Mouse (Mus musculus) spleen, postnatal 4 days (tissue): ENCODE results near the gene Wnk2.

Experiments used
- DNase-seq, 2 experiments: peaks; one replicate each; pipeline ENCODE4 v3.0.0; 2022; ENCODE audit warnings: low spot score in 2 of 2

Gene Wnk2

DNA sequence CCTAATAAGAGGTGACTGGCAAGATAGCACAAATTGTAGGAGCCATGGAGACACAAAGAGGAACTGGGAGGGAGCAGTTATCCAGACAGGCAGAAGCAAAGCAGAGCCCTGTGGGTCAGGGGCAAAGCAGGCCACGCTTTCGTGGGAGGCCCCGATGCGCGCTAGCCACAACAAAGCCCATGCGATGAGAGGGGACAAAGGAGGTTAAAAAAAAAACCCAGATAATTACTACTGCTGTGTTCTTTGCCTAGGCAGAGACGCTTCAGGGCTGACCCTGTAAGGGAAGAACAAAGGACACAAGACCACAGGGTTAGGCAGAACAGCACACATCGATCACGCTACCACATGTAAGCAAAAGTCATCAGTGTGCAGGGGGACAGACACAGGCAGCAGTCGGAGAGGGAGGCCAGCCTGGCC is 103.7 kb downstream of the Wnk2 start:
- DNase-seq: no peak

DNA sequence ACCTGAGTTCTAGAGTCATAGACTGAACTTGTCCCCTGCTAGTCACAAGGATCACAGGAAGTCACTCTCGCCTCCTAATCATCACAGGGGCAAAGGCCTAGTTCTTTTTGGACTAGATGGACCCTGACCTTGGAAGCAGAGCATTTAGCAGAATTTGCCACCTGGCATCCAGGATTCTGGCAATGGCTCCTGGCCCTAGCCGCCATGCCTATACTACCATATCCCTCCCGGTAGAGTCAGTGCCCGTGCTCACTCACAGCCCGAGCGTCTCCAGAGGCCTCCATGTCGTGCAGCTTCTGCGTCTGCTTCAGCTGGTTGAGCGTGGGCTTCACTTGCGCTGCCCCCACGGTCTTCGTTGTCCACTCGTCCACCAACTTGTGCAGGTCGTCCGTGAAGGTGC is 105.4 kb downstream of the Wnk2 start:
- DNase-seq: no peak

DNA sequence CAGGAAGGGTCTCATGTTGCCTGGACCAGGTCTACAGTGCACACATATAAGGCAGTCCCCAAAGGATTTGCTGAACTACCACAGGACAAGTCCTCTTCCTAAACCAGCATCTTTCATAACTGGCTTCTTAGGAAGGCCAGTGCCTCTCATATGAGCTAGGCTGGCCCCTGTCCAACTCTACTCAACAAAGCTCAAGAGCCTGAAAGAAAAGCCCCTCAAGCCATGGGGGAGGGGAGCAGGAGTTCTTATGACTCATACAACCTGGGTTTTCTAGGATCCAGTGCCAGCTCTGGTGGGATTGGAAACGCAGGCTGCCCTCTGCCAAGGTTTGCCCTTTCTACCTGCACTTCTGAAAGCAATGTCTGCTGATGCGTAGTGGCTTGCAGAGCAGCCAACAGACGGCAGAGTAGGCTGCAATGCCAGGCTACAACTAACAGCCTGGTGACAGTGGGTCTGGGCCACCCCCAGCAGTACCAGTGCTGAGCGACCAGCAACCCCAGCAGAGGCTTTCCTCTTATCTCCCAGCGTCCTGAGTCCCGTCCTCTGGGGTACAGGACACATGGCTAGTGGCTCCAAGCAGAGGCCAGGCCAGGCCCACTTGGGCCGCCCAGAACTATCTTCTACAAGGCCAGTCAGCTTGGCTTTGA is 110.8 kb downstream of the Wnk2 start:
- no peak for DNase-seq

DNA sequence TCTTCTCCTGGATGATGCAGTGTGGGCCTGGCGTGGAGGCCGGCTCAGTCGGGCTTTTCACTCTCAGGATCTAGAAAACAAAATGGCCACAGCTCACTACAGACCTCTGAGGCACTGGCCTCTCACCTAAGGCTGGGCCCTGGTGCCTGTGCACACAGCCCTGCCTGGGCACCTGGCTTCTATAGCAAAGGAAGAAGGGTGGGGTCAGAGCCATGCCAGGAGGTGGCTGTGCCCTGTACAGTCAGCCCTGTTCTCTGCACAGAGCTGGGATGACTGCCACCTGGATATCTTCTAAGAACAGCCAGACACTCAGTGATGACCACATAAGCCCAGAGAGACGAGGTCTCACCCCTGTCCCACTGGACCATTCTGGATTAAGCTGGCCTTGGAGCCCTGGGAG is 111.4 kb downstream of the Wnk2 start:
- no peak for DNase-seq

DNA sequence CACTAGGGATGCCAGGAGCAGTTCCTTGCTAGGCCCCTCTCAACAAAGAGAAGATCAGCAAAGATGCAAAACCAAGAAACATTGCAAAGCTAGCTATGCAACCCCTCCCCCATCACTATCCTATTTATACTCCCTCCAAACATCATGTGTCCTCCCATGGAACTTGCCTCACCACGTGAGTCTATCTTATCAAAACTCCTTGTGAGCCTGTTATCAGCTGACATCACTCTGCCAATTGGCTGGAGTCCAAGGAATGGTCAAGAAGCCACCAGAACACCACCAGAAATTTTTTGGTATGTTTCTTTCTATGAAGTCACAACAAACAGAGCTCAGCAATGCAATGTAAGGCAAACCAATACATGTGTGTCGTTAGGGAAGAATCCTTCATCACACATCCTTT is 116.8 kb downstream of the Wnk2 start:
- no peak for DNase-seq

DNA sequence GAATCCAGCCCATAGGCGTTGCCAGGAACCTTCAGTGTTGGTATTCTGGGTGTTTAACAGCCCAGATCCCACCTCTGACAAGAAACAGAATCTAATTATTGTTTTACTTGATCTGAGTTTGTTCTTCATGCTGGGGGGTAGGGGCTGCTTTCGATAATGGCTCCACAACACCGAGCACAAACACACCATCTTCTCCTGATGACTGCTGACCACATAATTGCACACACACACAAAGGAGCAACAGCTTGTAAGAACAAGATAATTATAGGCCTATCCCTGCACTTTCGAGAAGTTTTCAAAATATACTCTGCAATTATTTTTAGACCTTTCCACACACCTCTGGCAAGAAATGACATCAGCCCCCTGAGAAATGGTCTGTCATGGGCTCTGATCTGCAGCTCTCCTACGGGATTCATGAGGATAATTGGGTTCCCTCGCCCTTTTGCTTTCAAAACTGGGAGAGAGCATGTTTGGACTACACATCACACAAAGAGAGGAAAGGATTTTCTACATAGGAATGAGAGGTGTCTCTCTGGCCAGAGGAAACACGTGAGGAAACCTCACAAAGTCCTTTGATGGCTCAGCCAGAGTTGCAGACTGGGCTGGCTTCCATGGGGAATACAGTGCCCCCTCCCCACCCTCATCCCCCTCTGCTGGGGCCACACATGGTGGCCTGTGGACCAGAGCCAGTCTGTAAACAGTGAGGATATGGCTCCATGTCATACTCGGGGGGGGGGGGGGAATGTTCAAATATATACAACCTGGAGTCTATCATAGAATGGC is 118.9 kb downstream of the Wnk2 start:
- no peak for DNase-seq

DNA sequence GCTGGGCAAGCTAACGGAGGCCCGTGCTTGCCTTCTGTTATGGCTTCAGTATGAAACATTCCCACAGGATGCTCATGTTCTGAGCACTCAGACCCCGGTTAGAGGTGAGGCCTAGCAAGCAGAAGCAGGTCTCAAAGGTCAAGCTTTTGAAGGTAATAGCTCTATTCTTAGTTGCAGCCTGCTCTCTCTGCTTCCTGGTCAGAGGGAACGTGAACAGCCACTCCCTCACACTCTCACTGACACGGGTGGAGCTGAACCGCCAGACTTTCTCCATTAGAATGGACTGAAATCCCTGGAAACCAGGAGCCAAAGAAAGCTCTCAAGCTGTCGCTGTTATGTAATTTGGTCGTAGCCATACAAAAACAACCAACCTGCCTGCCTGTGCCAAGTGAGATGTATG is 120.8 kb downstream of the Wnk2 start:
- DNase-seq: no peak

DNA sequence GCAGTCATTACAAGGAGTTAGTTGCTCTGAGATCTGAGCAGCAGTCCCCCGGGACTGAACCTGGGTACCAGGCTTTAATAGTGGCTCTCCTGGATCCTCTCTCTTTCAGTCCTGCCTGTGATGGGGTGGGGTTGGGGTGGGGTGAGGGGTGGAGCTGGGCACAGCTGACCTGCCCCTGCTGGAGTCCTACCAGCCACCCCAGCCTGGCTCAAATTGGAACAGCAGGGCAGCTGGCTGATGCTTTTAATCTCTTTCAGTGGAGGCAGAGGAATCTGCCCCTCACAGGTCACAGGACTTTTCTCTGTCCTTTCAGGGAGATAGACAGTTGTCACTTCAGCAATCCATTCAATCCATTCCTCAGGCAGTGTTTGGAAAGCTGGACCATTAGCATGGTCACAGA is 122.3 kb downstream of the Wnk2 start:
- no peak for DNase-seq

DNA sequence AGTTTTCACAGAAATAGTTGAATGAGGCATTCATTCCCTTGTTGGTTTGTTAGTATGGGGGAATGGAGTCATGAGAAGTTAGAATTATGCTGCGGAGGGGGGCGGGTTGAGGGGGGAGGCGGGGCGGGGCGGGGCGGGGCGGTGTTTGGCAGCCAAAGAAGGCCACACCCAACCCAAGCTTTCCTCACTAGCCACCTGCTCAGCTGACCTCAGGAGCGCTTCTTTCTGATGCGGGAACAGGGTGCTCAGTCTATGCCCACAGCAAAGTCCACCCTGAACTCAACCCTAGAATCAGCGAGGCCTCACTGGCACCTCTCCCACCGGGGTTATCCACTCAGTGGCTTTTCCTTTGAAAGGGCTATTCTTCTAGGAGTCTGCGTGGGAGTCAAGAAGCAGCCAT is 123.1 kb downstream of the Wnk2 start:
- no peak for DNase-seq

DNA sequence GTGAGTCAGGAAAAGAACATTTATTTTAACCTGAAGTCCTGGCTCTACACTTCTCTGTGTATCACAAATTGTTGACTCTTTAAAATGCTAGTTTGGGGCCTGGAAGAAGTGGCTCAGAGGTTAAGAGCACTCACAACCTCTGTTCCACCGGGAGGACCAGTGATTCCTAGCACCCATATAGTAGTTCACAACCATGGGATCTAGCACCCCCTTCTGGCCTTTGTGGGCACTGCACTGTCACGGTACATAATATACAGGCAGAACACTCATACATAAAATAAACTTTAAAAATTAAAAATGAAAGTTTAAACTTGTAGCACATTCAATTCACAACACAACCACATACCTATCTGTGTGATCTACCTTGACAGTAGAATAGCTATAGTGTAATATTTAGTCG is 126.1 kb downstream of the Wnk2 start:
- DNase-seq: peak; percentile 69 to 88

DNA sequence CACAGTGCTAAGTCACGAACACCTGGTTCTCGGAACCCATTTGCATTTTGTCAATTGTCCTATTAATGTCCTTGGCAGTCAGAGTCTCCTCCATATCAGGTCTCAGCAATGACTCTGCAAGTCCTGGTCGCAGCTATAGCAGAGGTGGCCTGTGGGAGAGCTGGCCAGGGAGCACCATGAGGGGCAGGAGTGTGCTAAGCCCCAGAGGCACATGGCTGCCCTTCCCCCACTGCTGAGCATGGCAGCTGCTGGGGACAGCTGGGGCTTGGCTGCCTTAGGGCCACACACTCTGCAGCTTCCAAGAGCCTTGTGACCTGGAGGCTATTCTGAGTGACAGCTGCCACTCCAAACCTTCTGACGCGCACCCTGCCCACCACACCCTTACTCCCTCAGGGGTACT is 127.7 kb downstream of the Wnk2 start:
- no peak for DNase-seq

DNA sequence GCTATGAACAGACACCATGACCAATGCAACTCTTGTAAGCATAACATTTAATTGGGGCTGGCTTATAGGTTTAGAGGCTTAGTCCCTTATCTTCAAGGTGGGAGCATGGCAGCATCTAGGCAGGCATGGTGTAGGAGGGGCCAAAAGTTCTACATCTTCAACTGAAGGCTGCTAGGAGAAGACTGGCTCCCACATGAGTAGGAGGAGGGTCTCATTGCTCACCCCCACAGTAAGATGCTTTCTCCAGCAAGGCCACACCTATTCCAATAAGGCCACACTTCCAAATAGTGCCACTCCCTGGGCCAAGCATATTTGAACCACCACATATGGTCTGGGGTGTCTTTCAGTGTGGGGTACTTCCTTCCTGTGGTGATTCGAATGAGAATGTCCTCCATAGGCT is 130.4 kb downstream of the Wnk2 start:
- no peak for DNase-seq

DNA sequence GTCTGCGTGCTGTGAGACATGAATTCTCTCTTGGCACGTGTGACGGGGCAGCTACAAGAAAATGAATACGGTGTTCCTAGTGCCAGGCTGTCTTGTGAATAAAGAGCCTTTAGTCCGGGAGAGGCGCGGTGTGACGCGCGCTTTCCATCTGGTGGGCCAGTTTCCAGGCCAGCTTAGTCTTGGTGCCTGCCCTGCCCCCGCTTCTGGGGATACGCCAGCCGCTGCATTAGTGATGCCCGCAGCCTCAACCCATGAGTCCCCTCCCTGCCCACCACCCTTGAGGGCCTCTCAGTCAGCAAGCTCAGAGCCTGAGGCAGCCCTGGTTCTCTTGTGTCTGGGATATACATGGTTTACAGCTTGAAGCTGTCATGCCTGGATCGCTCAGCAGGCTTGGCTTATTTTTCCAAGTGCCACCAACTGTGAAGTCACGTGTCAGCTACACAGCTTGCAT is 131.5 kb downstream of the Wnk2 start:
- no peak for DNase-seq

DNA sequence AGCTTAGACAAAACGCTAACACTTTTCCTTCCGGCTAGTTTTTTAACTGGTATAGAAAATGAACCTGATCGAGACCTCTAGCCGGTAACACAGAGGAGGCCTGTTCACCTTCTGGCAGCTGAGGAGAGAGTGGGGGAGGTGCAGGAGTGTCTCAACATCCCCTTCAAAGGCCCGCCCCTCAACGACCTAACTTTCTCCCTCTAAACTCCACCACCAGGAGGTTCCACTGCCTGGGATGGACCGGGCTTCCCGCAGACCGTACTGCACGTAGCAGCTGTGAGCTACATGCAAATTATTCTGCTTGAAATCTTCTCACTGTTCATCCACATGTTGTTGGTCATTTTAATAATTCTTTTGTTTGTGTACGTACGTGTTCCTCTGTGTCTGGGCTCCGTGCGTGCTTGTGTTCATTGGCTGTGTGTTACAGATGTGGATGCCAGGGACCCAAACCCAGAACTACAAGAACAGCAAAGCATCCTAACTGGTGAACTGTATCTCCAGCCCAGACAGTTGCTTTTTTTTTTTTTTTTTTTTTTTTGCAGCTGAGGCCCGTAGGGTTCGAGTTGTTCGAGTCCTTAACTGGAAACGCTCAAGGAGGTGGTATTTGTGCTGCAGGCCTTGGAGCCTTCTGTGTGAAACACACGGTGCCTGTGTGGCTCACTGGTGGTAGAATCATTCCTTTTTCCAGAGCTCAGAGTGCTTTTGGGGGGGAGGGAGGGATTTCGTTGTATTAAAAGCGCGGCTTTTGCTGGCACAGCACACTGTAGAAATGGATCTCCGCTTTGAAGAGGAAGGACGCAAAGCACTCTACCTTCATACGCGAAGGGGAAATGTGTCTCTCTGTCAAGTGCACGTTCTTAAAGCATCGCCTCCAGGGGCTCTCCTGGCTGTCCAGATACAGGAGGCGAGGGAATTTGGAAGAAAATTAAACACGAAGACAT is 132.2 kb downstream of the Wnk2 start:
- DNase-seq: peak; percentile 30 to 69

DNA sequence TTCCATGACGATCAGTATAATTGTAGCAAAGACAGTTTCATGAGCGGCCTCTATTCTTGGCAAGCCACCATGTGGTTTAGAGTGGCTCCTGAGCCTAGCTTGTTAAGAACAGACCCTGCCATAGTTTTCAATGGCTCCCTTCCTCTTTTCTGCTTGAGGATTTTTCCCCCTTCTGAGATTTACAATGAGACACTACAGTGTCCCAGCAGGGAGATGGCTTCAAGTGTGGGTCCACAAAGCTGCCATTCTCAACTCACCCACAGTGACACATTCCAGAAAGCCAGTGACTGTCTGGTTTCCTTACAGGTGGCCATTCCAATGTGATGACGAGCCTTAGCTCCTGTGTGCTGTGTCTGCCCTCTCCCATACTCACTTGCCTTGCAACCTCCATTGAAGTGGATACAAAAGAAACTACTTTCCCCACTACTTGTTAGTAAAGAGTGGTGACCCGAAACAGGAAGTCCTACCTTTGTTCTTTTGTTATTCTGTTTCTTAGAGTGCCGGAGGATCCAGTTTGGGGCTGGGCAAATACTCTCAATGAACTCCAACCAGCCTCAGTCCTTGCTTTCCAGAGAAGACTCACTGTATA is 134.5 kb downstream of the Wnk2 start:
- DNase-seq: no peak

DNA sequence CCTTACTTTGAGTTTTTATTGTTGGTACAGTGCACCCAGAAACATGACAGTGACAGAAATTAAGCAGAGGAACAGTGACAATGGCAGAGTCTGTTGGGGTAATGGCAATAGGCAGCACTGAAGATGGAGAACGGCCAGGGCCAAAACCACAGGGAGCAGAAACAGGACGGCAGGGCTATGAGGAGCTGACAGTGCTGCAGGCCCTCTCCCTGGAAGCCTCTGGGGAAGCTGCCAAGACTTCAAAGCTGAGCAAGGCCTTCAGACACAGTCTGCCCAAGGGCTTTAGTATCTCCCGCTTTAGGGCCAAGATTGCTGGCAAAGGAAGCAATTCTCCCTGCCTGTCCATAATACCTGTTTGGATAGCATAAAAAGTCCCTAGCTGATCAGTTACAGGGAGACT is 146.1 kb downstream of the Wnk2 start:
- no peak for DNase-seq

DNA sequence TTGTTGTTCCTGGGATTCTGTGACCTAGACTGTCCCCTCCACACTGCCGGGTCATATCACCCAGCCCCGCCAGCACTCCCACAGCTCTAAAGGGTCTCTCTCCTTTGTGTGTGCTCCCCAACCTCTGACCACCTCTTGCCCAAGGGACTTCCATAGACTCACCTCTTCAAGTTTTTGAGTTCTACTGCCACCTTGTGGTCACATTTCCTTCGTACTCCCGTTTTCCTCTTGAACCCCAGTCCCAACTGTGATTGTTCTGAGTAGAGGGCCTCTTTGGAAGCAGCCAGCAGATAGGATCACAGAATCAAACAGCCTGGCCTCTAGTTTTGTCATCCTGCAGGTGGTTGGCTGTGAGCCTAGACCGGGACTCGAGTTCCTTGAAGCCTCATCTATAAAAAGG is 149.2 kb downstream of the Wnk2 start:
- DNase-seq: peak; percentile 42 to 73

DNA sequence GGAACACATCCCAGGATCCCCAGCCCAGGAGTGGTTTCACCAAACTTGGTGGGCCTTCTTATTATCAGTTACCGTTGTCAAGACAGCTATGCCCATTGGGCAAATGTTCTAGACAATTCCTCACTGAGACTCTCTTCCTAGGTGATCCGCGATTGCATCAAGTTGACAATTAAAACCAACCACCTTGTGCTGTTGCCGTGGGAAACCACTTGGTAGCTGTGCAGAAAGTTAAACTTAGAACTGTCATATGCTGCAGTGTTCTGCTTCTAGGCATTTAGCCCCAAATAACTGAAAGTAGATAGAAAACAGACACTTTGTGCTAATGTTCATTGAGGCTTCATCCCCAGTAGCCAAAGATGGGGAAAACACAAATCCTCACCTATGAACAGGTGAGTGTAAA is 151.1 kb downstream of the Wnk2 start:
- DNase-seq: no peak

DNA sequence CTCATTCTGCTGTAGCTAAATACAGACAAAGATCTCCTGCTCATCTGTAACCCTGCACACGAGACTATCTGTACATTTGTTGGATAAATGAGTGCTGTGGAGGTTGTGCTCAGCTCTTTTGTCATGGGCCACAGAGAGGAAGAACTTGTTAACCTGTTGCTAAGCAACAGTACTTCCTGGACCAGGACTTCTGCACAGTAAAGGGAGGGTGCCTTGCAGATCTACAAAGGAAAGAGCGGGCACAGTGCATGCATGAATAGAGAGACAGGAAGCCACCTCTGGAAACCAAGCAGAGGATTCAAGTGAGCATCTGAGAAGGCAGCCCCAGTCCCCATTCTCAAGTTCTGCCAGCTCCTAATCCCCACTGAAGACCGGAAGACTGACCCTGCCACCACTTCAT is 152.9 kb downstream of the Wnk2 start:
- DNase-seq: no peak

DNA sequence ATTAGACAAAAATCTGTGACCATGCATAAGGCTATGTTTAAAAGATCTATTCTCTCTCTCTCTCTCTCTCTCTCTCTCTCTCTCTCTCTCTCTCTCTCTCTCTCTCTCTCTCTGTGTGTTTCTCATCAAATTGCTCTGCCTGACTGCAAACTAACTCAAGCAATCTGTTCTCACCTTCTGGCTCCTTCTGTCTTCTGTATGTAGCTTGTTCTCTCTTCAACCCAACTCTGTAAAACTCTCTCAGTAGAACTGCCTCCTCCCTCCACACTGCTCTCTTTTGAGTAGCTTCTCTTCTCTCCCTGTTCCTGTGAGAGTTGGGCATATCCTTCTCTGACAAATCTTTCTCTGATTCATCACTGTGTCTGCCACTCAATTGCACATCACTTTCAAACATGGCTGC is 154.9 kb downstream of the Wnk2 start:
- DNase-seq: no peak

DNA sequence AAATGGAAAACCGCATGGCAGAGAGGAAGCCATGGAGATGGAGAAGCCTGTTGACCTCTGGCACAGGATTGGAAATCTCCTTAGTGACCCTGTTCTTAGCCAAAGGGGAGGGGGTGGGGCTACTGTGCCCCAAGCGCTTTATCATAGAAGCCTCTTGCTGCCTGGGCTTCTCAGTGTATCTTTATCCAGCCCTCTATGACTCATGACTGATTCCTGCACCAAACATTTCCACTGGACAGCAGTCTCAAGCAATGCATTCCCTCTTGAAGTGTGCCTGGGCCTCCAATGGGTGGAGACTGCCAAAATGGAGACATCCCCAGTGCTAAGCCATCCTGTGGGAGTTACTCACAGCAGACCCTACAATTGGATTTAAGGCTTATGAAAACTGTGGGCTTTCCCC is 157.7 kb downstream of the Wnk2 start:
- no peak for DNase-seq
